Mouse (Mus musculus): ENCODE results near the gene Trank1.
A peak's percentile ranks its signal among the peaks of the same experiment; 100 is the strongest.

Gene Trank1

GRCm38 (mm10) chr9:111302196-111302831 lies 9.2 kb upstream of the Trank1 start:
- no peak for DNase-seq (ENCODE audit: low spot score)

DNA sequence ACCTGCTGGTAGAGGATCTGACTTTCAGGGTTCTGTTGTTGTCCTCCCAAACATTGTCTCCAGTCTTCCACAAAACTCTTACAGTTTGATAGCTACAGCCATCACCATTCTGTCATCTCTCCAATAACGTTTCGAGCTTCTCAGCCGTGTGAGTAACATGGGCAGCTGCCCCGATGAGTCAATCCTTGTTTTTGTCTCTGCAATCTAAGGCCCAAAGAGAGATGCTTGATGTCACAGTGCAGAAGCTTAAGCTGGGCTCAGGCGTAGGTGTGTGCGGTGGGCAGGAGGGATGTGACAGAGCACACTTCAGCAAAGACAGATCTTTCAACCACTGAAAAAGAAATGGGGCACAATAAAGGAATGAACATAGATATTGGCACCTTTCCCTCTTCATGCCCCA lies 7.5 kb upstream of the Trank1 start:
- DNase-seq (ENCODE audit: low spot score), result no peak

GRCm38 (mm10) chr9:111306142-111306541 lies 5.4 kb upstream of the Trank1 start:
- no peak for DNase-seq (ENCODE audit: low spot score)

DNA sequence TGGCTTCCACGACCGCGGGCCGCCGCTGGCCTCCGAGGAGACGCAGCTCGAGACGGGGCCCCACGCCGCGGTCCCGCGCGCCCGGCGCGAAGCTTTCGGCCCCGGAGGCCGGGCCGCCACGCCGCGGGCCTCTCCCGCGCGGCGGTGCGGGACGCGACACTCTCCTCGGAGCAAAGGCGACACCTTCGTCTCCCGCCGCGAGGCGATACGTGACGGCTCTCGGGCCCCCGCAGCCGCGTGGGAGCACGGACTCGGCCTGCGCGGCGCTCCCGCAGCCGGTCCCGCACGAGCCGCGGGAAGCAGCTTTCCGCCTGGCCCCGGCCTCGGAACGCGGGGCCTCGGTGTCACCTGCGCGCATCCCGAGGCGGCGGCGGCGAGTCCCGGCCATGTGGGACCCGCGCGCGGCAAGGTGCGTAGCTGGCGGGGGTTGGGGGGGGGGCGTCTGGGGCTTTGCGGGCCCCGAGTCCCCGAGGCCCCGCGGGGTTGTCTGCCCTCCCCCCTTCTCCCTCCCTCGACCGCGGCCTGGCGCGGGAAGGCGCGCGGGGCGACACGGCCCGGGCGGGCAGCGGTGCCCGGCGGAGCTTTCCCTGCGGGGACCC lies 403 bp downstream of the Trank1 start:
- DNase-seq (ENCODE audit: low spot score), result no peak

DNA sequence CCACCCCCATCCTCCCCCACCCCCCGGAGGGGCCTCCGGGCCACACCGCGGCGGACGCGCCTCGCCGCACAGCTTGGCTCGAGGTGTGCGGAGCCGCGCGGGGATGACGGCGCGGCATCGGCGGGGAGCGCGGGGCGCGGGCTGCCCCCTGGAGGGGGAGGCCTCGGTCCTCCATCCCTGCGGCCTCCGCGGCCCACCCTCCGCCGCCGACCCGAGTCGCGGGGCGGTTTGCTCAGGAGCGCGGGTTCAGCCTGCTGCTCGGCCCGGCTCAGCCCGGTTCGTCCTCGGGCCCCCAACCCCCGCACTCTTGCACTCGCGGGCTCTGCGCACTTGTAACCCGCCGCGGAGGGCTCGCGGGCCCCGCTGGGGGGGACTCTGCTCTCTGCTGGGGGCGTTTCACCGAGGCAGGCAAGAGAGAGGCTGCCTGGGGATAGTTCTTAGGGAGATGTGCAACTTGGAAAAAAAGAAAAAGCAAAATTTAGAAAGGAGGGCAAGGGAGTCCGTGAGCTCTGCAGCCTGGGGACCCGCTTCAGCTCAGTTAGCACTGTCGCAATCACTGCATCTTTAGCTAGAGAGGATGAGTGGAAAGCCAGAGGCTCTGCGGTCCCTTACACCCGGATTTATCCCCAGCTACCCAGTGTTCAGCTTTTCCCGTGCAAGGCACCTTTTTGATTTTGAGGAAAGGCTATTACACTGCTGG lies 1.1 kb downstream of the Trank1 start:
- no peak for DNase-seq (ENCODE audit: low spot score)

GRCm38 (mm10) chr9:111313299-111313698 lies 1.8 kb downstream of the Trank1 start:
- DNase-seq (ENCODE audit: low spot score), result no peak

DNA sequence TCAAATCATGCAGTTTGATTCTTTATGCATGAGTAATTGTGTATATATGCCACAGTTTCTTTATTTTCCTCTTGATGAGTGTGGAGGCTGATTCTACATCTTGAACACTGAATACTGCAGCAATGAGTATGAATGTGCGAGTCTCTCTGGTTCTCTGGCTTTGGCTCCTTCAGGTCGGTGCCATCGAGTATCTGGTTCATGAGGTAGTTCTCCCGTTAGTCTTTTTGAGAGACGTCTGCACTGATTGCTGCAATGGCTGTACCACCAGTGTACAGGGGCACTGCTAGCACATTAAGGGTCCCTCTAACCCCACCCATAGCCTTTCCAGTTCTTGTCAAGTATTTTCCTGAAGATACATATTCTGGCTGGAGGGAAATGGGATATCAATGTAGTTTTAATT lies 2.3 kb downstream of the Trank1 start:
- DNase-seq (ENCODE audit: low spot score), result no peak

DNA sequence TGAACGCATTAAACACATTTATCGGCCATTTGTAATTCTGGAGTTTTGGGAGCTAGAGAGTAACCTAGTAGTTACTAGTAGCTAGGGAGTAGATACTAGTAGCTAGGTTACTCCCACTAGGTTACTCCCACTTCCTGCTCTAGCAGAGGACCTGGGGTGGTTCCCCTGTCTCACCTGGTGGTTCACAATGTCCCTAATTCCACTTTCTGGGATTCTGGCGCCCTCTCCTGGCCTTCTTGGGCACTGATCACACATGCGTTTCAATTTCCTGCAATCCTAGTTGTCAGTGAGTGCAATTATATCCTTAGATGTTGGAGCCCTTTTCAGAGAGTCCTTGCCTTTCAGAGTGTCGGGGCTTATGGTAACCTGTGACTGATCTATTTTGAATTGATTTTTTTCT lies 2.7 kb downstream of the Trank1 start:
- peak; percentile 65 for DNase-seq (ENCODE audit: low spot score)

- DNase-seq (ENCODE audit: low spot score), result no peak
Observed at GRCm38 (mm10) chr9:111320912-111321311, 9.4 kb downstream of the Trank1 start.

GRCm38 (mm10) chr9:111324881-111325280 lies 13.3 kb downstream of the Trank1 start:
- no peak for DNase-seq (ENCODE audit: low spot score)

DNA sequence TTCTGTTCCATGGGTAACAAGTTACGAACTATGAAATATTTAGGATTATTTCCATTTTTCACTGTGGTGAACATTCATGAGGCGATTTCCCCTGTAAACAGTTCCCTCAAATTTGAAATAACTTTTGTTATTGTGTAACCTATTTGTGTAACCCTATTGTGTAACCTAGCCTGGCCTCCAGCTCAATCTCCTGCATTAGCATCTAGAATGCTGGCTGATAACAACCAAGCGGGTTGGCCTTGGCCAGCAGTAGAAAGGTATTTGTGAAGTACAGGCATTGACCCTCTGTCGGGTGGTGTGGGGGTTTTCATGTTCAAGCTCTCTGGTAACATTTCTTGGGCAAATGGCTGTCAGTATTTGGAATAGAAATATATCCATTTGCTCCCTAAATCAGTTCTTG lies 18.3 kb downstream of the Trank1 start:
- DNase-seq (ENCODE audit: low spot score), result no peak

DNA sequence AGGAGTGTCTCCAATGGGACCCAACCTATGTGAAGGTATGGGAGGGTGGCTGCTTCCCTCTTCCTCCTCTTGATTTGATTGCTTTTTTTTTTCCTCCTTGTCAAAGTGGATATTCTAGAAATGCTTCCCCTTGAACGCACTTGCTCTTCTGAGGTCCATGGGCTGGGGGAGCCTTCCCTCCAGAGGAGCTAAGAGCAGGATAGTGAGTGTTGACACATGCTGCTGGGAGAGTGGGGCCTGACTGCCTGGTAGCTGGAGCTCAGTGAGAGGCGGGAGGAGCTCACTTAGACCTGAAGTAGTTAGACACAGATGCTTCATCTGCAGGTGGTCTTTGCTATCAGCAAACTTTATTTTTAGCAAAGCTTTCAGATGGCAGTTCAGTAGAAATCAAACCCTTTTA lies 22.3 kb downstream of the Trank1 start:
- no peak for DNase-seq (ENCODE audit: low spot score)

DNA sequence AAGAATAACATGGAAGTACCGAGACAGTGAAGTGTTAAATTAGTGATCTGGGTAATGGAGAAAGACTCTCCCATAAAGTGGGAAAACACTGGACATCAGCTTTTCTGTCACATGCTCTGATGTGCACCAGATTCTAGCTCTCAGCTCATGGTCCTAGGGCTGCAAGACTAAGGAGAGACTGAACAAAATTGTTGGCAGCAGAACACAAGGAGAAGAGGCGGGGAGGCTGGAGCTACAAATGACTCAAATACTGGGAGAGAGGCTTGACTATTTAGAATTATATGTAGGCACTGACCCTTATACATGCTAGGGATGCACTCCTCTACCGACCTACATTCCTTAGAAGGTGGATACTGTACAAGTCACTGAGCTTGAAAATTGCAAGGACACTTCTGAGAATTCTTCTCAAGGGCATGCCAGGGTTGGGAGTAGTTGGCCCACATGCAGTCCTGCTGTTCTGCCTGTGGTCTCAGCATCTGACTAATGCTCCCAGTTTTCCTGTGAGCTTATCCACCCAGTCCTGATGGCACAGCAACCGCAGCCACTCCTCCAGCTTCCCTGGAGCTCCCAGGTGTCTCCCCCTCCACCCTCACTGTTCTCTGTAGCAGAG lies 23.1 kb downstream of the Trank1 start:
- no peak for DNase-seq (ENCODE audit: low spot score)

- DNase-seq (ENCODE audit: low spot score), result no peak
Observed at GRCm38 (mm10) chr9:111351233-111351632, 39.7 kb downstream of the Trank1 start.

DNA sequence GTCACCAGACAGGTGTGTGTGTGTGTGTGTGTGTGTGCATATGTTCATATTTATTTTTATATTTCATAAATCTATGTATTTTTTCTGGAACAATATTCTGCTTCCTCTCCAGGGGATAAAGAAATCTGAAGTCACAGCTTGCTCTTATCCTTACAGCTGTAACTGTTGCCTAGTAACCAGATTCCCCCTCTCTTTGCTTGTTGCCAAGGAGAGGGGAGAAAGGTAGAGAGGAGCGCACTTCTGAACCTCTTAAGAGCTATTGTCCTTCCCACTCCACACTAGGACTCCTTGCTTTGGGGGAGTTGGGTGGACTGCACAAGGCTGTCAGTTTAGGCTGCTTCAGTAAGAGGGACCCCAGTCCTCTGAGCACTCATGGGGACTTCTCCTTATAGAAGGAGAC lies 40.1 kb downstream of the Trank1 start:
- DNase-seq (ENCODE audit: low spot score), result no peak

GRCm38 (mm10) chr9:111352646-111353045 lies 41.1 kb downstream of the Trank1 start:
- DNase-seq (ENCODE audit: low spot score), result no peak

DNA sequence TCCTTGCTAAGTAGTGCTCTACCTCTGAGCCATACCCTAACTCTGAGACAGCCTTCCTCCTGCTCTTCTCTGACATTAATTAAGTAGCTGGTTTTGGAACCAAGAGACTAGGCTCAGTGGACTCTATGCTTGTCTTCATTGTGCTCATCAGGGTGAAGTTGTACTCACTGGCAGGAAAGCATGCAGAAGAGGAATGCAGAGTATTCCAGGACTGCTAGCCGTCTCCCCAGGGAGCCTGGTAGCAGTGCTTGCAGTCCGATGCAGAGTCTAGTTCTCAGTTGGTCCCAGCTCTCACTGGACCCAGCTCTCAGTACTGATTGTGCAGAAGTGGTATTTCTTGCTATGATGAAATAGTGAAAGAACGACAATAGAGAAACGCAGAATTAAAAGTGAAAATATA lies 43.5 kb downstream of the Trank1 start:
- DNase-seq (ENCODE audit: low spot score), result no peak

GRCm38 (mm10) chr9:111356386-111356785 lies 44.8 kb downstream of the Trank1 start:
- no peak for DNase-seq (ENCODE audit: low spot score)

DNA sequence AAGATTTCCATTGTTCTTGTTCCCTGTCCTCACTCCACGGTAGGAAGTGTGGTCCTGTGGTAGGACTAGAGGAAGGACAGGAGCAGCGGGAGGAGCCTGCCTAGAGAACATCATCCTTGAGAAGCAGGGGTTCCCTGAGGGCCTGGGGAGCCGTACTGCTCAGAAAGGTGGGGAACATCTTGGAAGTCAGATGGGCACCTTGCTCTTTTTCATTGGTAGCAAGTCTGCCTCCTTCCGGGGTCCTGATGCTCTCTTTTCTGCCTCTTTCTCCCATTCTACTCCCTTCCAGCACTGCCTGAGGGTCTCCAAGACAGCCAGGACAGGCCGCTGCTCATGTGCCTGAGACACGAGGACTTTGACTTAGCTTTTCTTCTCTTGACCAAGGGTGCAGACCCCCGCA lies 52.1 kb downstream of the Trank1 start:
- no peak for DNase-seq (ENCODE audit: low spot score)

GRCm38 (mm10) chr9:111367713-111368112 lies 56.2 kb downstream of the Trank1 start:
- no peak for DNase-seq (ENCODE audit: low spot score)

- DNase-seq (ENCODE audit: low spot score), result no peak
Observed at GRCm38 (mm10) chr9:111372079-111372478, 60.5 kb downstream of the Trank1 start.

- no peak for DNase-seq (ENCODE audit: low spot score)
Observed at GRCm38 (mm10) chr9:111377868-111378267, 66.3 kb downstream of the Trank1 start.
